Mouse (Mus musculus) kidney, adult 8-10 months (tissue): ENCODE measurements around the gene Mfap1b.

Source experiments
- DNase-seq, 2 experiments: peaks; one replicate each; pipeline ENCODE4 v3.0.0; 2022

Gene Mfap1b

GRCm38 (mm10) chr2:121423166-121423565, 50.7 kb downstream of the Mfap1b start:
- no peak for DNase-seq

GRCm38 (mm10) chr2:121418476-121418875, 55.4 kb downstream of the Mfap1b start:
- DNase-seq, result no peak

GRCm38 (mm10) chr2:121416356-121416755, 57.5 kb downstream of the Mfap1b start:
- DNase-seq, result no peak

- no peak for DNase-seq
These were observed 58.3 kb downstream of the Mfap1b start for GRCm38 (mm10) chr2:121415591-121415990.

- no peak for DNase-seq
These were observed 58.8 kb downstream of the Mfap1b start for GRCm38 (mm10) chr2:121415103-121415502.

GRCm38 (mm10) chr2:121414139-121414685, 59.7 kb downstream of the Mfap1b start:
- peak; percentile 17 to 35 for DNase-seq

- DNase-seq, result peak; percentile 93 to 95
These were observed 60.4 kb downstream of the Mfap1b start, which contains the start of the genes Pdia3 and Catsper2 for GRCm38 (mm10) chr2:121413387-121414042. TSS of gene Pdia3 (plus strand) at chr2:121413775. TSS of gene Catsper2 (minus strand) at chr2:121413792.

GRCm38 (mm10) chr2:121412843-121413386, 61.0 kb downstream of the Mfap1b start:
- no peak for DNase-seq
